Mouse (Mus musculus) right cerebral cortex, postnatal 10 days (tissue): ENCODE measurements at regions not wholly inside any gene's neighbourhood (a gene's known extent, or its start where the extent isn't known, plus 50 kb on each side); places are given as distances from the start of the nearest gene placed in this dataset.
"Not testable (repeated sequence)": the region's sequence is repeated elsewhere in the genome, so short reads cannot be mapped to it uniquely, and the experiment has no call there.

ENCODE experiments used
- DNase-seq, 2 experiments: peaks; one replicate each; pipeline ENCODE4 v3.0.0; 2021; ENCODE audit warnings: low spot score in 2 of 2

GRCm38 (mm10) chr14:53336705-53337104, 841.2 kb upstream of the Olfr1507 start:
- not testable (repeated sequence) for DNase-seq

- not testable (repeated sequence) for DNase-seq
Measured at GRCm38 (mm10) chr14:53334451-53334850, 838.9 kb upstream of the Olfr1507 start.

GRCm38 (mm10) chr14:53331153-53331552, 835.6 kb upstream of the Olfr1507 start:
- DNase-seq, result not testable (repeated sequence)

DNA sequence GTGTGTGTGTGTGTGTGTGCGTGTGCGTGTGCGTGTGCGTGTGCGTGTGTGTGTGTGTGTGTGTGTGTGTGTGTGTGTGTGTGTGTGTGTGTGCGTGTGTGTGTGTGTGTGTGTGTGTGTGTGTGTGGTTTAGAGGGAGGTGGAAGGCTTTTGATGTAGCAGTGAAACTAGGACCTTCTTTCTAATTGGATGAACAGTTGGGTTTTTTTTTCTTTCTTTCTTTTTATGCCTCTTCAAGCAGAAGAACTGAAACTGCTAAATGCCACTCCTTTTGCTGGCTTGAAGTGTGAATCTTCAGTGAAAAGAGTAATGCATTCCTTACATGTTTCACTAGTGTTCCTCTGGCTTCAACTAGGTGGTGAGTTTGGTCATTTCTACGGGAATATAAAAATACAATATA, 828.8 kb upstream of the Olfr1507 start:
- not testable (repeated sequence) for DNase-seq

GRCm38 (mm10) chr14:53318512-53319309, 823.2 kb upstream of the Olfr1507 start:
- DNase-seq, result not testable (repeated sequence)

- peak; percentile 17 to 20 for DNase-seq
Measured at GRCm38 (mm10) chr14:53312490-53312889, 816.9 kb upstream of the Olfr1507 start.

- DNase-seq, result not testable (repeated sequence)
Measured at GRCm38 (mm10) chr14:53303179-53303578, 807.6 kb upstream of the Olfr1507 start.

DNA sequence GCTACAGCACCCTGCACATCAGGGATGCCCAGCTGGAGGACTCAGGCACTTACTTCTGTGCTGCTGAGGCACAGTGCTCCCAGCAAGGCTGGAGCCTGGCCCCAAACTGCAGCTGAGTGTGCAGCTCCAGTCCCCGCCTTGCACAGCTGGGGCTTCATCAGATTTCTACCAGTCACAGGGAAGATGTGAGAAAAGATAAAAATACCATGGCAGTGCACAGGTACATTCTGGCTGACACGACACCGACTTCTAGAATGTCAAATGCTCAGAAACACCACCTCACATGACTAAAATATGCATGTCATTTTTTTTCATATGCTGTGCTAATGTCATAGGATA, 806.9 kb upstream of the Olfr1507 start:
- not testable (repeated sequence) for DNase-seq

DNA sequence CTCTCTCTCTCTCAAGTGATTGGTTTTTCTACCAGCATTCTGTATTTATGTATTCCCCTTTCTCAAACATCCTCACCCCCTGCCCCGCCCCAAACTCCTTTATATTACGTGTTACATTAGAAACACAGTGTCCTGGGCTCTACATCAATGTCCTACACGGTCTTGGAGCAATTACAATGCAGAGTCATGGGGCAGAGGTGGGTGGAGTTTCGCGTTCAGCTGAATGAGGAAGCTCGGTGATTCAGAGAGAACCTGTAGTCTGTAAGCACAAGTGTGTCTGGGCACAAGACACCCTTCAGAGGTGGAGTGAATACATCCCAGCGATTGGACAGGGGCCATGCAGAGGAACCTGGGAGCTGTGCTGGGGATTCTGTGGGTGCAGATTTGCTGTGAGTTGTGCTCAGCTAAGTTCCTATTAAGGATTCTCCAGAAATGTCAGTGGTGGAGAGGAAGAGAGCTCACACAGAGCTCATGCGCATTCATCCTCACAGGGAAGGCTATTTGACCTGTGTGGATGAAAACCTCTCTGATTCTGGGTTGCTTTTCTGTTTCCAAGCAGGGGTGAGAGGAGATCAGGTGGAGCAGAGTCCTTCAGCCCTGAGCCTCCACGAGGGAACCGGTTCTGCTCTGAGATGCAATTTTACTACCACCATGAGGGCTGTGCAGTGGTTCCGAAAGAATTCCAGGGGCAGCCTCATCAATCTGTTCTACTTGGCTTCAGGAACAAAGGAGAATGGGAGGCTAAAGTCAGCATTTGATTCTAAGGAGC, 806.4 kb upstream of the Olfr1507 start:
- not testable (repeated sequence) for DNase-seq

DNA sequence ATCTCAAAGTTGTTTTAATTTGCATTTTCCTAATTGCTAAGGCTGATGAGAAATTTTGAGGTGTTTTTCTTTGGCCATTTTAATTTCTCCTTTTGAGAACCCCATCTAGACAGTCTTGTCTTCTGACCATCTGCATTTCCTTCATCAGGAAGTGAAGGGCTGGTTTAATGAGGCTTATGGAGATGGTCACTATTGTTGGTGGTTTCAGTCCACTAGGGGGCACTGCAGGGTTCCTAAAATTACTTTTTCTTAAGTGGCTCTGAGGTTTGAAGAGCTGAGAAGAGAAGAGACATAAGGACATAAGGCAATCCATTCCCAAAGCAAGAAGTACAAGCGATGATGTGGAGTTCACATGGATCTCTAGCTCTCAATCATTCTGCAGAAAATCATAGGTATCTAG, 805.6 kb upstream of the Olfr1507 start:
- DNase-seq, result not testable (repeated sequence)

GRCm38 (mm10) chr14:53299735-53300134, 804.2 kb upstream of the Olfr1507 start:
- not testable (repeated sequence) for DNase-seq

DNA sequence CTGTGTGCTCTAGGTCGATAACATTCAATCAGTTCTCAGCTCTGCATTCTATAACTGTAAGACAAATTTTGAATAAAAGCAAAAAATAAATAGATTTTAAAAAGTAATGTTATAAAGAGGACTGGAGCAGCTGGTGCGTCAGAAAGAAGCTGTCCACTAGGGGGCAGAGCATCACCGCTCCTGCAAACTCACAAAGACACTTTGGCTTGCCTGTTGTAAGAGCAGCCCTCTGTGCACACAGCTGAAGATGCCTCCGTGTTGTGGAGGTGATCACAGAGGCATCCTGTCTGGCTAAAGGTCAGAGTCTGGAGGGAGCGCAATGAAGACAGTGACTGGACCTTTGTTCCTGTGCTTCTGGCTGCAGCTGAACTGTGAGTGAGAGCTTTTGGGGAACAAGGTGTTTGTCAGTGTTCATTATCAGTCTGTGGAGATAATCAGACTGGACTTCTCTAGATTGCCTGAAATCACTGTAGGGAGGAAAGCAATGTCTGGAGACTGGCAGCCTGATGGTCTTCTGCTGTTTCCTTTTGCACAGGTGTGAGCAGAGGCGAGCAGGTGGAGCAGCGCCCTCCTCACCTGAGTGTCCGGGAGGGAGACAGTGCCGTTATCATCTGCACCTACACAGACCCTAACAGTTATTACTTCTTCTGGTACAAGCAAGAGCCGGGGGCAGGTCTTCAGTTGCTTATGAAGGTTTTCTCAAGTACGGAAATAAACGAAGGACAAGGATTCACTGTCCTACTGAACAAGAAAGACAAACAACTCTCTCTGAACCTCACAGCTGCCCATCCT, 788.0 kb upstream of the Olfr1507 start:
- not testable (repeated sequence) for DNase-seq

- not testable (repeated sequence) for DNase-seq
Measured at GRCm38 (mm10) chr14:53273218-53273617, 777.7 kb upstream of the Olfr1507 start.

DNA sequence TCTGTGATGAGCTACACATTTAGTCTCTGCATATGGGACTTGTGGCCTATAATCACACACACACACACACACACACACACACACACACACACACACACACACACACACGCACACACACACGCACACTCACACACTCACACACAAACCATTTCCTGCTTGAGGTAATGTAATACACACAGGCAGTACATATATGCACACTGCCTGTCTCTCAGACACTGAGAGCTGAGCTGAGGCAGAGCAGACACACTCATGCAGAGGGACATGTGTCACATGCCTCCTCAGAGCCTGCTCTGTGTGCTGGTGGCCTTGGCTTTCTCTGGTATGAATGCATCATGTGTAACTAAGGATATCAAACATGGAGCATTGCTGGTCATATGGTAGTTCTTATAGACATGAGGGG, 772.1 kb upstream of the Olfr1507 start:
- DNase-seq, result not testable (repeated sequence)

GRCm38 (mm10) chr14:53255962-53256361, 760.4 kb upstream of the Olfr1507 start:
- peak in 1 of 2 experiments; percentile 2 for DNase-seq

- DNase-seq, result not testable (repeated sequence)
Measured at GRCm38 (mm10) chr14:53253470-53253869, 757.9 kb upstream of the Olfr1507 start.

DNA sequence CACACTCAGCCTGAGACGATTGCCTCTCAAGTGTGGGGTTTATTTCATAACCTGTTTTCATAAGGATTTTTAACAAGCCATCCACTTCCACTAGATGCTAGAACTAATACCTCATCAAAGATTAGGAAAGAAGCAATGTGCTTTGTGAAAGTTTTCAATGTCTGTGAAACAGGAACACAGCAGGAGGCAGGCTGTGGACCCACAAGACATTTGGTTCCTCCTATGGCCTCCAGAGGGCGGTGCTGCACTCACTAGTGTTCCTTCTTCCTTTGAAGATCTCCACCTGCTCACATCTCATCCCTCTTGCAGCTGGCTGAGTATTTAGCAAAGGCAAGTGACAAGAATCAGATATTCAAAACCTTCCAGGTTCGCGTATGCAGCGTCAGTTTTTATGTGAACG, 735.6 kb upstream of the Olfr1507 start:
- not testable (repeated sequence) for DNase-seq

- not testable (repeated sequence) for DNase-seq
Measured at GRCm38 (mm10) chr14:53224789-53225188, 729.2 kb upstream of the Olfr1507 start.

DNA sequence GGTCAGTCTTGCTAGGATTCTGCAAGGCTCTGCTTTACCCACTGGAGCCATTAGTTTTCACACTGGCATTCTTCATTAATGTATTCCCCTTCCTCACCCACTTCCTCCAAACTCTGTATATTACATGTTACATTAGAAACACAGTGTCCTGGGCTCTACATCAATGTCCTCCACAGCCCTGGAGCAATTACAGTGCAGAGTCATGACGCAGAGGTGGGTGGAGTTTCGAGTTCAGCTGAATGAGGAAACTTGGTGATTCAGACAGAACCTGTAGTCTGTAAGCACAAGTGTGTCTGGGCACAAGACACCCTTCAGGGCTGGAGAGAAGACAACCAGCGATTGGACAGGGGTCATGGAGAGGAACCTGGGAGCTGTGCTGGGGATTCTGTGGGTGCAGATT, 715.0 kb upstream of the Olfr1507 start:
- not testable (repeated sequence) for DNase-seq

DNA sequence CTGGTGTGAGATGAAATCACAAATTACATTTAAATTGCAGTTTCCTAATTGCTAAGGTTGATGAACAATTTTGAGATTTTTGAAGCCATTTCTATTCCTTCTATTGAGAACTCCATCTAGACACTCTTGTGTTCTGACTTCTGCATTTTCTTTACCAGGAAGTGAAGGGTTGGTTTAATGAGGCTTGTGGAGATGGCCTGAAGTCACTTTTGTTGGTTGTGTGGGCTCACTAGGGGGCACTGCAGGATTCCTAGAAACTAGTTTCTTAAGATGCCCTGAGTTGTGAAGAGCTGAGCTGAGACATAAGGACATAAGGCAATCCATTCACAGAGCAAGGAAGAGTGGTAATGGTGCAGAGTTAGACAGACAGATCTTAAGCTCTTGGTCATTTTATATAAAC, 713.7 kb upstream of the Olfr1507 start:
- not testable (repeated sequence) for DNase-seq

- DNase-seq, result not testable (repeated sequence)
Measured at GRCm38 (mm10) chr14:53190931-53191330, 695.4 kb upstream of the Olfr1507 start.

DNA sequence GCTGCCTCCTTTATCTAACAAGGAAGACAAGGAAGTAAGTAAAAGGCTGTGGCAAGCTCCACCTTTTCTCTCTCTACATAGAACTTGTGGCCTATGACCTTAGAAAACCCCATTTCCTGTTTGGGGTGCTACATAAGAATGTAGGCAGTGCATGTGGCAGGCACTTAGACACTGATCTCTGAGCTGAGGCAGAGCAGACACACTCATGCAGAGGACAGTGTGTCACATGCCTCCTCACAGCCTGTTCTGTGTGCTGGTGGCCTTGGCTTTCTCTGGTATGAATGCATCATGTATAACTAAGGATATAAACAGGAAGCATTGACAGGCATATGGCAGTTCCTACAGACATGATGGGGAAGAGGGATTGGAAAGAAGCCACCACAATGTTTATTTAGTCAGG, 678.5 kb upstream of the Olfr1507 start:
- not testable (repeated sequence) for DNase-seq
